Mouse (Mus musculus): Measurements from ENCODE around the gene Ift74. TPM values are rescaled to one million over a fixed set of nuclear protein-coding genes. Genes with fewer than 3 reads are reported as not detected.

Ift74 gene
- polyA plus RNA-seq, 1 experiment, result 7.7 TPM

DNA sequence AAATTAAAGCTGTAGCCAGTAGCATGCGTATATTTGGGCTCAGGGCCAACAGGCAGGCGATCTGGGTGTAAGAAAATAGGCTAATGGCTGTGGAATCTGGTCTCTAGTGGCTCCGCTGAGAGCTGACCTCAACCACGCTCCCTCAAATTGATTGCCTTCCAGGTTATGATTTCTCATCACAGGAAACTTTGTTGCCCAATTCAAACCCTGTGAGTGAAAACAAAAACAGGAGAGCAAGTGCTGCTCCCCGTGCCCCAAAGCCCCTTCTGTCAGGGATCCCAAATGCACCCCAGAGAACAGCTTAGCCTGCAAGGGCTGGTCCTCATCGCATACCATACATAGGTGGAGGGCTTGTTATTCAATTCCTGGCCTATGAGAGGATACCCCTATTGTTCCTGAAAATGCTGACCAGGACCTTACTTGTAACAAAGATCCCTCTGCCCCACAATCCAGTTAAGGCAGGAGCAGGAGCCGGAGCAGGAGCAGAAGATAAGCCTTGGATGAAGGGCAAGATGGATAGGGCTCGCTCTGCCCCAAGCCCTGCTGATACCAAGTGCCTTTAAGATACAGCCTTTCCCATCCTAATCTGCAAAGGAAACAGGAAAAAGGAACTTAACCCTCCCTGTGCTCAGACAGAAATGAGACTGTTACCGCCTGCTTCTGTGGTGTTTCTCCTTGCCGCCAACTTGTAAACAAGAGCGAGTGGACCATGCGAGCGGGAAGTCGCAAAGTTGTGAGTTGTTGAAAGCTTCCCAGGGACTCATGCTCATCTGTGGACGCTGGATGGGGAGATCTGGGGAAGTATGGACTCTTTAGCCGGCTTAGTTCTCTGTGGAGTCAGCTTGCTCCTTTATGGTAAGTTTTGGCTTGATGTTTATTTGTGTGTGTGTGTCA, 124.8 kb downstream of the Ift74 start, which contains the start of gene Tek:
Gene Tek (plus strand): TSS at position 452 of the 894 bp plus-strand sequence.
- no peak for TF ChIP-seq MAX (IDR thresholded peaks at IDR 0.05; ENCODE audit: low read depth)
- no peak for TF ChIP-seq CEBPB (IDR thresholded peaks at IDR 0.05; ENCODE audit: insufficient read depth, poor library complexity, severe bottlenecking)
- TF ChIP-seq TCF12 (IDR thresholded peaks at IDR 0.05; ENCODE audit: insufficient read depth, poor library complexity, severe bottlenecking), result no peak
- TF ChIP-seq TCF3 (IDR thresholded peaks at IDR 0.05; ENCODE audit: insufficient read length, low read depth), result no peak
- no peak for TF ChIP-seq USF1 (IDR thresholded peaks at IDR 0.05; ENCODE audit: low read depth)
- no peak for TF ChIP-seq MYOD1 (IDR thresholded peaks at IDR 0.05; ENCODE audit: control insufficient read depth in 1 of 3, insufficient read length in 2 of 3, low read depth in 2 of 3)
- Histone ChIP-seq H3K4me2 (ENCODE audit: low read depth) (peak within 1 kb of the TSS; percentile 0), H3ac (ENCODE audit: control insufficient read depth, insufficient read length) (no peak within 1 kb of the TSS), H3K4me3 (no peak within 1 kb of the TSS), H3K27me3 (ENCODE audit: control insufficient read depth, insufficient read depth, insufficient read length) (no peaks in the 10 kb centered on the region), H3K79me2 (ENCODE audit: control insufficient read depth, insufficient read depth) (no peaks in the 10 kb centered on the region), H3K36me3 (ENCODE audit: control insufficient read depth, insufficient read depth) (no peaks in the 10 kb centered on the region)

DNA sequence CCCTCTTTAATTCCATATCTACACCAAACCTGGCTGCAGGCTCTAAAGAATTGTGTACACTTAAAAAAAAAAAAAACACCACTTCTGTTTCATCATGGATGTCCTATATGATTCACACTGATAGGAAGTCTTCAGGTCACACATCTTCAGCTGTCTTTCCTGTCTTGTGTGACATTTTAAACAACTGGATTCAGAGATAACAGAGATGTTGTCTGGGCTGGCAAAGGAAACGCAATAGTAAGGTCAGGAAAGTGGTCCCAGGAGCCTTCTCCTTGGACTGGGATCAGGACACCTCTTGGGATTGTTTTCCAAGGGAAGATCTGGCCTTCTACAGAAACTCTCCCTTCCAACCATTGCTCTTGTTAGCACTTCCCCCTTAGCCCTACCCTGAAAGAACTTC, 127.5 kb downstream of the Ift74 start:
- no peak overlapping the region for H3ac ChIP-seq (ENCODE audit: control insufficient read depth, insufficient read length)
- H3K27me3 ChIP-seq (ENCODE audit: control insufficient read depth, insufficient read depth, insufficient read length), result no peaks in the 10 kb centered on the region
- no peaks in the 10 kb centered on the region for H3K36me3 ChIP-seq (ENCODE audit: control insufficient read depth, insufficient read depth)
- H3K79me2 ChIP-seq (ENCODE audit: control insufficient read depth, insufficient read depth), result no peaks in the 10 kb centered on the region
- H3K4me2 ChIP-seq (ENCODE audit: low read depth), result no peak overlapping the region
- TF ChIP-seq POLR2A (IDR thresholded peaks at IDR 0.05; ENCODE audit: insufficient read length, low read depth) (no peak), SRF (IDR thresholded peaks at IDR 0.05; ENCODE audit: control insufficient read depth, insufficient read length, low read depth) (no peak)
- no peak overlapping the region for H3K4me3 ChIP-seq

Other genes with a start within 250 kb of the Ift74 start
- not detected for gene Gm10306, start 57.9 kb upstream of the Ift74 start, polyA plus RNA-seq (2012; fragmentation: generic; extraction: Trizol)
- gene Caap1, start 57.7 kb upstream of the Ift74 start, polyA plus RNA-seq (2012; fragmentation: generic; extraction: Trizol), result 3.1 TPM
- 22.8 TPM for gene Plaa, start 11.2 kb upstream of the Ift74 start, polyA plus RNA-seq (2012; fragmentation: generic; extraction: Trizol)
- gene Lrrc19, start 35.7 kb downstream of the Ift74 start, polyA plus RNA-seq (2012; fragmentation: generic; extraction: Trizol), result not detected
- 0.05 TPM for gene Tek, start 124.8 kb downstream of the Ift74 start, polyA plus RNA-seq (2012; fragmentation: generic; extraction: Trizol)